Mouse (Mus musculus): ENCODE data around the gene Gse1. TPM values are rescaled to one million over a fixed set of nuclear protein-coding genes. Genes with fewer than 3 reads are reported as not detected.

Gse1 gene
- polyA plus RNA-seq, 1 experiment, result 70.4 TPM

DNA sequence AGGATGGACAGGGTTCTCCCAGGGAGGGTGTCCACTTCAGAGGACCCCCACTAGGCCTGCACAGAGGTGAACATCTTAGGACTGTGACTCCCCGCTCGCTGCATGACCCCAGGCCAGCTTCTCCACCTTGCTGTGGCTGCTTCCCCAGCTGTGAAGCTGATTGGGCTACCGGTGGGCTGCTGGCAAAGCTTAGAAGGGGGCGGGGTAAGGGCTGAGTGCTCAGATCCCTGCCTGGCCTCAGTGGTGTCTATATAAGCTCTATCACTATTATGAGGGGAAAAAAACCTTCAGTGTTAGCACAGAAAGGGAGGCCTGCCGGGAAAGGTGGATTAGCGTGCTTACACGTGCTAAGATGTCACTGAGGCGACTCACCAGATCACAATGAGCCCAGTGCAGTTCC is 183.6 kb downstream of the Gse1 start:
- DNase-seq (ENCODE audit: low read depth), result peak; percentile 52
- no peak for TF ChIP-seq CTCF (IDR thresholded peaks at IDR 0.05; ENCODE audit: borderline replicate concordance, extremely low read depth, insufficient read depth, insufficient read length)
- TF ChIP-seq POLR2A (IDR thresholded peaks at IDR 0.05; ENCODE audit: borderline replicate concordance, extremely low read depth, insufficient read depth, insufficient read length, poor library complexity, severe bottlenecking), result no peak

DNA sequence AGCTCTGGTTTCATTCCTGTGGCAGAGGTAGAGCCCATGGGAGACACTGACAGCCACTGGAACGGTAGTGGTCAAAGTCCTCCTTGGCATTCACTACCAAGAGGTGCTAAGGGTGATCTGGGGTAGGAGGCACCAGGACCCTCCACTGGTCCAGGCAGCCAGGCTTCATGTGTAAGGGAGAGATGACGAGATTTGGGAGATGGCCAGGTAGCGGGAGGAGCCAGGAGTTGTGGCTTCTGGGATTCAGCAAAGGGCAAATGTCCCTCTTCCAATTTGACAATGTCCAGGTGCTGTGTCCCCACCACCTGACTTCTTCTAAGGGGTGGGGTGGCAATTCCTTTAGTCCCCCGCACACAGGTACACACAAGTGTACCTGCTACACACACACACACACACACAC is 184.1 kb downstream of the Gse1 start:
- DNase-seq (ENCODE audit: low read depth), result no peak
- no peak for TF ChIP-seq POLR2A (IDR thresholded peaks at IDR 0.05; ENCODE audit: borderline replicate concordance, extremely low read depth, insufficient read depth, insufficient read length, poor library complexity, severe bottlenecking)
- no peak for TF ChIP-seq CTCF (IDR thresholded peaks at IDR 0.05; ENCODE audit: borderline replicate concordance, extremely low read depth, insufficient read depth, insufficient read length)

DNA sequence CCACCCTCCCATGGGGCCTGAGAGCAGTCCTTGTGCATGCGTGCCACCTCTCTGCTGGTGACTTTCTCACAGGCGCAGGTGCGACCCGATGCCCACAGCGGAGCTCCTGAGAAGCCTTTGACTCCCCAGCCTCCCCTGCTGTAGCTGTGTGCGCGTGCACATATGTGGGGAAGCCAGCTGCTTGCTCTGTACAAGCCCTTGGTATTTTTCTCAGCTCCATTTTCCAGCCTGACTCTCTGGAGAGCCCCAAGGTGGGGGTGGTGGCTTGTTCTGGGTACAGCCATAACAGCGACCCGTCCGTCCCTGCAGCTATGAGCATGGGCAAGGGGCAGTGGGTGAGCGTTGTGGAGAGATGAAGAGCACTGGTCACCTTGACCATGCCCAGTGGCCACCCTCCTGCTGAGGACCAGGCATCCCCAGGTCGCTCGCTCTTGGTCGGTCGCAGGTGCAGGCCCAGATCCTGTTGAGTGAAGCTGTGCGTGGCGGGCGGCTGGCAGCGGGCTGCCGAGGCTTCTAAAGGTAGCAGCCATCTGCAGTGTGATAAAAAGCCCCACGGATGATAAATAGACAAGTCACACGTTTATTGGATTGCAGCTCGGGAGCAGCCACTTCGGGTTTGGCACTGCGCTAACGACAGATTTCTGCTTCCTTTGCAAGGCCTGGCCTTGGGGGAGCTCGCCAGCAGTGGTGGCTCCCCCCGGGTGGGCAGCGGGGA is 184.8 kb downstream of the Gse1 start:
- DNase-seq (ENCODE audit: low read depth), result peak; percentile 88

DNA sequence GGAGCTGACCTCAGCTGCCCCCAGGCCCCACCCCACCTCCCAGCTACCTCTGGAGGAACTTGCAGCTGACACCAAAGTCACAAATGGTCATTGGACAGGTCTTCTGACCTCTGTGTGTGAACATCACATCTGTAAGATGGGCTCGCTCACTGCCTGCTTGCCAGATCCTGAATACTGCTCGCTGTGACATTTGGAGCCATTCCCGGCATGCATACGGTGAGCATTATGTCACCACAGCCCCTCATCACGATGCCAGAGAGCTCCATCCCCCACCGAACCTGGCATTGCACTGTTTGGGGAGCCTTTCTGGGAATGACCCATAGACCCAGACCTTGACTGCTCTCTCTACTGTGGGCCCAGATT is 185.4 kb downstream of the Gse1 start:
- DNase-seq (ENCODE audit: low read depth), result peak; percentile 82
- TF ChIP-seq POLR2A (IDR thresholded peaks at IDR 0.05; ENCODE audit: borderline replicate concordance, extremely low read depth, insufficient read depth, insufficient read length, poor library complexity, severe bottlenecking) (no peak), CTCF (IDR thresholded peaks at IDR 0.05; ENCODE audit: borderline replicate concordance, extremely low read depth, insufficient read depth, insufficient read length) (no peak)

More for the DNA sequence above, 184.8 kb downstream of the Gse1 start:
- TF ChIP-seq POLR2A (IDR thresholded peaks at IDR 0.05; ENCODE audit: borderline replicate concordance, extremely low read depth, insufficient read depth, insufficient read length, poor library complexity, severe bottlenecking) (no peak), CTCF (IDR thresholded peaks at IDR 0.05; ENCODE audit: borderline replicate concordance, extremely low read depth, insufficient read depth, insufficient read length) (no peak)

DNA sequence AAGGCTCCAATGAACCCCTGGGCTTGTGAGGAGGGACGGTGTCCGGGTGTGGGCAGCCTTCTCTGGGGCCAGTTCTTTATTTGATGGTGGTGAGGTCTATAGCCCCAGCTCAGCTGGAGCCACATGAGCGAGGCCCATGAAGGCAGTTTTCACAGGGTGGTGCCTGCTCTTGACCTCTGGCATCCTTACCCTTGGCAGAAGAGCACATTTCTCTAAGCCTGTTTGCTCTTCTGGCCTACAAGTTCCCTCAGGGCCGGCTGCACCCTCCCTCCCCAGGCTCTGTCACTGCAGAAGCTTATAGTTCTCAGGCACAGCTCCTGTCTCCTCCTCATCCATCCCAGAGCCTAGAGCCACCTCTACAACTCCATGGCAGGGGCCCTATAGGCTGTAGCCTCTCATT is 186.0 kb downstream of the Gse1 start:
- TF ChIP-seq POLR2A (IDR thresholded peaks at IDR 0.05; ENCODE audit: borderline replicate concordance, extremely low read depth, insufficient read depth, insufficient read length, poor library complexity, severe bottlenecking), result no peak
- no peak for TF ChIP-seq CTCF (IDR thresholded peaks at IDR 0.05; ENCODE audit: borderline replicate concordance, extremely low read depth, insufficient read depth, insufficient read length)
- no peak for DNase-seq (ENCODE audit: low read depth)

DNA sequence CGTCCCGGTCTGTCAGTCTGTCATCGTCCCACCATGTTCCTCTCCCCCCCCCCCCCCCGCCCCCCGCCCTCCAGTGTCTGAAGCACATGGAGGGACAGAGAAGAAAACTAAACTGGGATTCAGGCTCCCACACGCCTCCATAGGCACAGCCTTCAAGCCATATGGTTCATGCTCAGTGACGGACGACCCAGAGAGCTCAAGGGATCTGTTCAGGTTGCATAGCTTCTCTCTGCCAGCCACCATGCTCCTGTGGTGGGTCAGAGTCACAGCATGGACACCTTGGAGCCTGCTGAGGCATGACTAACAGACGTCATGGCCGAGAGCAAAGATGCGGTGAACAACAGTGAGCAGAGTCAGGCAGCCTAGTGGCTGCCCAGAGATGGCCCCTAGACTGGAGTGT is 187.2 kb downstream of the Gse1 start:
- DNase-seq (ENCODE audit: low read depth), result no peak
- no peak for TF ChIP-seq POLR2A (IDR thresholded peaks at IDR 0.05; ENCODE audit: borderline replicate concordance, extremely low read depth, insufficient read depth, insufficient read length, poor library complexity, severe bottlenecking)
- no peak for TF ChIP-seq CTCF (IDR thresholded peaks at IDR 0.05; ENCODE audit: borderline replicate concordance, extremely low read depth, insufficient read depth, insufficient read length)

DNA sequence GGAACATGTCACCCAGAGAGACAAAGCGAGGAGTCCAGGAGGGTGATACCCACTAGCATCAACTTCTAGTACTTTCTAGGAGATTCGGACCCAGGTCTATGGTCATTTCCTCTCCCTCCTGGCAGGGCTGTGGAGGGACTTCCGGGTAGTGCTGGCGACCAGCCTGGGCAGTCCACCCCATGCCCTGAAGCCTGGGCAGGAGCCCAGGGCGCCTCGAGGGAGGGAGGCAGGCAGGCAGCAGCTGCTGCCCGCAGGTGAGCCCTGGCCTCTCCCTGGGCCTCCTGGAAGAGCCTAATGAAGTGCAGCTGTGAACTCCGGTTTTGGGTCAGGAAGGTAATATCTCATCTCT is 187.9 kb downstream of the Gse1 start:
- DNase-seq (ENCODE audit: low read depth), result no peak
- TF ChIP-seq POLR2A (IDR thresholded peaks at IDR 0.05; ENCODE audit: borderline replicate concordance, extremely low read depth, insufficient read depth, insufficient read length, poor library complexity, severe bottlenecking) (no peak), CTCF (IDR thresholded peaks at IDR 0.05; ENCODE audit: borderline replicate concordance, extremely low read depth, insufficient read depth, insufficient read length) (no peak)

DNA sequence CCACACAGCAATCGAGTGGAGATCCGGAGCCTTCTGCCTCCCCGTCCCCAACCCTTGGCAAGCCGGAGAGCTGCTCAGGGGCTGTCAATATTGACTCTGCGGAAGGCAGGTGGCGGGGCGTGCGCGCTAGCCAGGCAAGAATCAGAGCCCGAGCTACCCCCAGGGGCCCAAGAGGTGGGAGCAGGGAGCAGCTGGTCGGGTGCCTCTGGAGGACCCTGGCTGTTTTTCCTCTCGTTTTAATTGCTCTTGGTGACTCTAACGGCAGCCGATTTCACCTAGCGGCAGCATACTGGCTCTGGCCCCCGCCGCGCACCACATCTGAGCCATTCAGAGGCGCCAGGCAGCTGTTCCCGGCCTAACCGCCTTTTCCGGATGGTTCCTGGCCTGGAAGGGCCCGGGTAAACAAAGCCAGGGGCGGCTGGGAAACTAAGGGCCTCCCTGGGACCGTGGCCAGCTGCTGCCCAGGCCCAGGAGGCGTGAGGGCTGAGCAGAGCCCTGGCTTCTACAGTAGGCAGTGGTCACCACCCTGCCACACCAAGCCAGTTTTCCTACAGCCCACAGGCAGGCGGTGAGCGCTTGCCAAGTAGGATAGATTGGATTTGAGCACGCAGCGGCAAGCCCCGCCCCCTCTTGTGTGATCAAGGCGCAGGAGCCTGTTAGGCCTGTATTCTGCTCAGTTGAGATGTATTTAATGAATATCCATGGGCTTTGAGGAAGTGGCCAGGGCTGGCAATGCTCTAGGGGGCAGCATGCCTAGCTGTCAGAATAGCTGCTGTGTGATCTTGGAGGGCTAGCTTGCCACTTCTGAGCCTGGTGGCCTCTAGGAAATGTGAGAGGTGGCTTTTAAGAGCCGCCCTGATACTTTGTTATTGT is 188.5 kb downstream of the Gse1 start:
- DNase-seq (ENCODE audit: low read depth), result peak; percentile 98
- TF ChIP-seq CTCF (IDR thresholded peaks at IDR 0.05; ENCODE audit: borderline replicate concordance, extremely low read depth, insufficient read depth, insufficient read length) (peak; percentile 50; the same call in 1 of the 2 replicates), POLR2A (IDR thresholded peaks at IDR 0.05; ENCODE audit: borderline replicate concordance, extremely low read depth, insufficient read depth, insufficient read length, poor library complexity, severe bottlenecking) (no peak)

DNA sequence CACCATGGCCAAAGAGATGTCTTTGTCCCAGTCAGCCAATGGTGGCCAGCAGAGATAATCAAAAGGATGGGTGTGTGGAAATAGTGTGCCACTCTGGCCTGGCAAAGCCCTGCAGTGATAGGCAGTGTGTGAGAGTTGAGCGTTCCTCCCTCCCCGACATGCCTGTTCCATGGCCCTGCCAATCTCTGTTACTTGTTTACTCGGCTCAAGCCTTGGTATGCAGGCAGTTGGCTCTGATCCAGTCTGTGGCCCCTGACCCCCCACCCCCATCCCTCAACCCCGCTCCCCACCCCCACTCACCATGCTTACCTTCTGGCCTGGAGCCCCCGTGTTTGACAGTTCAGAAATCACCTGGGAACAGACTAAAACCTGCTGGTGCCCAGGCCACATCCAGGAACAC is 189.9 kb downstream of the Gse1 start:
- DNase-seq (ENCODE audit: low read depth), result no peak
- TF ChIP-seq CTCF (IDR thresholded peaks at IDR 0.05; ENCODE audit: borderline replicate concordance, extremely low read depth, insufficient read depth, insufficient read length) (no peak), POLR2A (IDR thresholded peaks at IDR 0.05; ENCODE audit: borderline replicate concordance, extremely low read depth, insufficient read depth, insufficient read length, poor library complexity, severe bottlenecking) (no peak)

DNA sequence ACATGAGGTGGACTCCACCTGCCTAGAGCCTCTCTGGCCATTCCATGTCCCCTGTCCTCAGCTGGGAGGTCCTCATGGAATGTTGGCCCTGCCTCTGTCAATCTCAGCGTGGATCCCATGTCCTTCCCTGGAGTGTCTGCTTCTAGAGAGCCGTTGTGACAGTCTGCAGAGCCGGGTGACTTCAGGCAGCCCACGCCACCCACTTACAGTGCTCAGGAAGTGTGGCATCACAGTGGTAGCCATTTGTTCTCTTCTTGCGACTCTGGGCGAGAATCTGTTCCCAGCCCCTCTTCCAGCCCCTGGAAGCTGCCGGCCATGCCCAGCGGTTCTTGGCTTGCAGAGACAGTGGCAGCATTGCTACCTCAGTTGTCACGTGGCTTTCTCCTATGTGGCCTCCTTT is 191.4 kb downstream of the Gse1 start:
- TF ChIP-seq CTCF (IDR thresholded peaks at IDR 0.05; ENCODE audit: borderline replicate concordance, extremely low read depth, insufficient read depth, insufficient read length), result no peak
- no peak for TF ChIP-seq POLR2A (IDR thresholded peaks at IDR 0.05; ENCODE audit: borderline replicate concordance, extremely low read depth, insufficient read depth, insufficient read length, poor library complexity, severe bottlenecking)
- no peak for DNase-seq (ENCODE audit: low read depth)

DNA sequence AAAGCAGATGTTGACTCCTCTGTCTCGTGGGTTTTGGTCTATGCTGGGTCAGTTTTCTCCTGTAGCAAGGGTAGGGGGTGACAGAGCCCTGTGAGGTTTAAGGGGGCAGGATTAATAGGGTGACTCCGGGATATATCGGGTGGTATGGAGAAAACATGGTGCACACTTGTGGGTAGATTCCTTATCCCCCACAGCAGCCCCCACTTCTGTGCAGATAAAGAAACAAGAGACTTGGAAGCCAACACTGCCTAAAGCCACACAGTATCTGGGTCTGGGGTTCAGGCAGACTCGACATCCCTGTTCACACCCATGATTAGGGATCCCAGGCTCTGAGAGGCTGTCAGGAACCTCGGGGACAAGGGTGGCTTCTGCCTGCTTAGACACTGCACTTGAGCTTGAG is 192.0 kb downstream of the Gse1 start:
- DNase-seq (ENCODE audit: low read depth), result no peak
- no peak for TF ChIP-seq CTCF (IDR thresholded peaks at IDR 0.05; ENCODE audit: borderline replicate concordance, extremely low read depth, insufficient read depth, insufficient read length)
- no peak for TF ChIP-seq POLR2A (IDR thresholded peaks at IDR 0.05; ENCODE audit: borderline replicate concordance, extremely low read depth, insufficient read depth, insufficient read length, poor library complexity, severe bottlenecking)

All from brain, embryonic 14.5 days (tissue).